Mouse (Mus musculus): ENCODE measurements around the gene Olfr530.

Olfr530 gene

GRCm38 (mm10) chr7:140376231-140376630 is at the start of gene Olfr530:
TSS of gene Olfr530 (minus strand) at chr7:140376331.
- no peak for DNase-seq (ENCODE audit: low spot score in 2 of 2)

- DNase-seq (ENCODE audit: low spot score in 2 of 2) = no peak
These were observed 45.4 kb upstream of the Olfr530 start, which contains the start of gene Olfr532 for GRCm38 (mm10) chr7:140421539-140421938. TSS of gene Olfr532 (minus strand) at chr7:140421639.

GRCm38 (mm10) chr7:140402818-140403217 is 26.7 kb upstream of the Olfr530 start, which contains the start of gene Olfr531:
TSS of gene Olfr531 (minus strand) at chr7:140402918.
- DNase-seq (ENCODE audit: low spot score in 2 of 2) = no peak

GRCm38 (mm10) chr7:140376911-140377310 is 780 bp upstream of the Olfr530 start:
- DNase-seq (ENCODE audit: low spot score in 2 of 2) = no peak

- no peak for DNase-seq (ENCODE audit: low spot score in 2 of 2)
These were observed 1.8 kb downstream of the Olfr530 start for GRCm38 (mm10) chr7:140374300-140374699.

- no peak for DNase-seq (ENCODE audit: low spot score in 2 of 2)
These were observed 14.6 kb downstream of the Olfr530 start, which contains the start of gene Olfr60 for GRCm38 (mm10) chr7:140361571-140361970. TSS of gene Olfr60 (minus strand) at chr7:140361671.

GRCm38 (mm10) chr7:140333717-140334116 is 42.4 kb downstream of the Olfr530 start, which contains the start of gene Olfr527:
TSS of gene Olfr527 (plus strand) at chr7:140334017.
- no peak for DNase-seq (ENCODE audit: low spot score in 2 of 2)

GRCm38 (mm10) chr7:140329766-140330304 is 46.3 kb downstream of the Olfr530 start:
- no peak for DNase-seq (ENCODE audit: low spot score in 2 of 2)
